Mouse (Mus musculus): ENCODE results near the gene Rnf115.
"Not testable (repeated sequence)": the region's sequence is repeated elsewhere in the genome, so short reads cannot be mapped to it uniquely, and the experiment has no call there.

Gene Rnf115

GRCm38 (mm10) chr3:96707903-96708683 is 19.4 kb upstream of the Rnf115 start, which contains the start of gene Nudt17:
Gene Nudt17, minus strand, starts transcription at chr3:96708562.
- DNase-seq (ENCODE audit: low spot score), result no peak

- DNase-seq (ENCODE audit: low spot score), result no peak
Observed at GRCm38 (mm10) chr3:96708684-96709064, 18.8 kb upstream of the Rnf115 start.

GRCm38 (mm10) chr3:96714286-96714685 is 13.2 kb upstream of the Rnf115 start:
- DNase-seq (ENCODE audit: low spot score), result no peak

- no peak for DNase-seq (ENCODE audit: low spot score)
Observed at GRCm38 (mm10) chr3:96715854-96716253, 11.6 kb upstream of the Rnf115 start.

- DNase-seq (ENCODE audit: low spot score), result no peak
Observed at GRCm38 (mm10) chr3:96719173-96719572, 8.3 kb upstream of the Rnf115 start.

GRCm38 (mm10) chr3:96727828-96728633 is 567 bp downstream of the Rnf115 start:
- no peak for DNase-seq (ENCODE audit: low spot score)

- no peak for DNase-seq (ENCODE audit: low spot score)
Observed at GRCm38 (mm10) chr3:96728634-96729402, 1.4 kb downstream of the Rnf115 start.

- no peak for DNase-seq (ENCODE audit: low spot score)
Observed at GRCm38 (mm10) chr3:96729403-96729784, 1.9 kb downstream of the Rnf115 start.

- DNase-seq (ENCODE audit: low spot score), result no peak
Observed at GRCm38 (mm10) chr3:96730785-96731184, 3.3 kb downstream of the Rnf115 start.

- no peak for DNase-seq (ENCODE audit: low spot score)
Observed at GRCm38 (mm10) chr3:96733984-96734383, 6.5 kb downstream of the Rnf115 start.

- no peak for DNase-seq (ENCODE audit: low spot score)
Observed at GRCm38 (mm10) chr3:96735200-96735599, 7.7 kb downstream of the Rnf115 start.

- DNase-seq (ENCODE audit: low spot score), result no peak
Observed at GRCm38 (mm10) chr3:96737013-96737740, 9.7 kb downstream of the Rnf115 start.

GRCm38 (mm10) chr3:96737995-96738394 is 10.5 kb downstream of the Rnf115 start:
- DNase-seq (ENCODE audit: low spot score), result no peak

GRCm38 (mm10) chr3:96740279-96740678 is 12.8 kb downstream of the Rnf115 start:
- DNase-seq (ENCODE audit: low spot score), result not testable (repeated sequence)

- DNase-seq (ENCODE audit: low spot score), result no peak
Observed at GRCm38 (mm10) chr3:96744348-96744747, 16.9 kb downstream of the Rnf115 start.

GRCm38 (mm10) chr3:96746829-96747228 is 19.4 kb downstream of the Rnf115 start:
- DNase-seq (ENCODE audit: low spot score), result no peak

- DNase-seq (ENCODE audit: low spot score), result no peak
Observed at GRCm38 (mm10) chr3:96755935-96756334, 28.5 kb downstream of the Rnf115 start.

- DNase-seq (ENCODE audit: low spot score), result no peak
Observed at GRCm38 (mm10) chr3:96757691-96758090, 30.2 kb downstream of the Rnf115 start.

GRCm38 (mm10) chr3:96759695-96760094 is 32.2 kb downstream of the Rnf115 start:
- no peak for DNase-seq (ENCODE audit: low spot score)

- no peak for DNase-seq (ENCODE audit: low spot score)
Observed at GRCm38 (mm10) chr3:96764528-96764927, 37.1 kb downstream of the Rnf115 start.

GRCm38 (mm10) chr3:96769971-96770370 is 42.5 kb downstream of the Rnf115 start:
- no peak for DNase-seq (ENCODE audit: low spot score)

- no peak for DNase-seq (ENCODE audit: low spot score)
Observed at GRCm38 (mm10) chr3:96772949-96773348, 45.5 kb downstream of the Rnf115 start.

Measured in urinary bladder, postnatal 10 days (tissue).